Mouse (Mus musculus) midbrain, embryonic 14.5 days (tissue): ENCODE measurements around the gene Kif26b. TPM values are rescaled to one million over a fixed set of nuclear protein-coding genes. Genes with fewer than 3 reads are reported as not detected.

Source experiments
- ATAC-seq: fragments of 200-750 bp; cut with Nextera tagmentation; 2 replicates; pipeline ENCODE4 v1.8.0; 2017; ENCODE audit warnings: moderate number of reproducible peaks, moderate library complexity; ENCODE audit not compliant: low FRiP score, low TSS enrichment
- DNase-seq: peaks from one replicate; pipeline ENCODE4 v3.0.0-alpha.2; 2015
- H3K27ac ChIP-seq: fragments of 300-500 bp; sonication (generic); replicated peaks from 2 replicates; pipeline ENCODE4 v1.5.1; 2014; ENCODE audit warnings: mild to moderate bottlenecking, low read depth, low read length, moderate library complexity
- H3K27me3 ChIP-seq: fragments of 300-500 bp; sonication (generic); 2 replicates; pipeline ENCODE4 v1.6.1; 2014; ENCODE audit warnings: low read length, control low read depth, mixed read lengths; ENCODE audit not compliant: control insufficient read depth, insufficient read depth
- H3K36me3 ChIP-seq: fragments of 300-500 bp; sonication (generic); 2 replicates; pipeline ENCODE4 v1.6.1; 2014; ENCODE audit warnings: low read length, control low read depth; ENCODE audit not compliant: control insufficient read depth, insufficient read depth
- H3K4me1 ChIP-seq: fragments of 300-500 bp; sonication (generic); 2 replicates; pipeline ENCODE4 v1.6.1; 2014; ENCODE audit warnings: mild to moderate bottlenecking, antibody characterized with exemption, low read length, control low read depth; ENCODE audit not compliant: control insufficient read depth, insufficient read depth
- H3K4me2 ChIP-seq: fragments of 300-500 bp; sonication (generic); 2 replicates; pipeline ENCODE4 v1.6.1; 2014; ENCODE audit warnings: mild to moderate bottlenecking, low read length, moderate library complexity
- H3K4me3 ChIP-seq: fragments of 300-500 bp; sonication (generic); replicated peaks from 2 replicates; pipeline ENCODE4 v1.5.1; 2014; ENCODE audit warnings: low read depth, low read length
- H3K9ac ChIP-seq: fragments of 300-500 bp; sonication (generic); replicated peaks from 2 replicates; pipeline ENCODE4 v1.6.1; 2014; ENCODE audit warnings: mild to moderate bottlenecking, low read length, moderate library complexity
- H3K9me3 ChIP-seq: fragments of 300-500 bp; sonication (generic); 2 replicates; pipeline ENCODE4 v1.6.1; 2016; ENCODE audit warnings: low read length, control low read depth, mixed read lengths; ENCODE audit not compliant: control insufficient read depth
- WGBS: fragments of 180-500 bp; shearing (Covaris S2); extraction: QIAGEN DNeasy Blood & Tissue Kit; methylation state at CpG from one replicate; pipeline ENCODE4 v1.1.7; 2014; 5-methylcytosine and 5-hydroxymethylcytosine counted together
- polyA plus RNA-seq: library from polyadenylated mRNA; unstranded; fragments of >200 nt; fragmentation: Nextera tagmentation; extraction: Ambion mirVana; gene quantifications from 2 replicates; pipeline ENCODE4 v1.2.1, GENCODE M21; 2014

The Kif26b gene
- polyA plus RNA-seq, 1 experiment from 2014 or later: 12.8 TPM

DNA sequence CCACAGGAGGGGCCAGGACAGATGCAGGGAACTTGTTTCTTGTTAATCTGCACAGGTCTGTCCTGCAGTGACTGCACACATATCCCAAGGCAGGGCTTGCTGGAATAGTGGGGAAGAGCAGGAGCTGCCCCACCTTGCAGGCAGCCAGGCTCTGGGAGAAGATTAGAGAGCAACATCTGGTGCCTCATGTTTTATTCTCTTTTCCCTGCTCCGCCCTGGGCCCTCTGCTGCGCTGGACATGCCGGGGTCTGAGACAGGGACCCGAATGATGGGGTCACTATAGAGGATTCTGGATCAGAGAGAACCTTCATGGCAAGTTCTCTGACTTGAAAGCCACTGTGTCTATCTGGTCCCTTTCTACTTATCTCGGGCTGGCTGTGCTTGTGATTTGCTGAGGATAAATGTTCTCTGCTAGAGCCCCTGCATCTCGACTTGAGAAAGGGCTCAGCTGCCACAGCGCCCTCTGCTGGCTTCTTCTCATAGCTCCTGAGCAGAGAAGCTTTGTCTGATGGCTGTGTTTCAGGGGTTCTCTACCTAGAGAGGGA is 431.2 kb downstream of the Kif26b start:
- H3K4me1 ChIP-seq: no peaks in the 10 kb centered on the region
- 26% methylated on average over 7 of the region's 7 CpGs for WGBS
- ATAC-seq: peak; percentile 66; the same call in 1 of the 2 replicates
- no peak overlapping the region for H3K4me3 ChIP-seq
- no peak overlapping the region for H3K9ac ChIP-seq
- H3K4me2 ChIP-seq: peak overlapping the region; percentile 13; the same call in 1 of the 2 replicates
- H3K36me3 ChIP-seq: no peaks in the 10 kb centered on the region
- peak; percentile 96 for DNase-seq
- no peaks in the 10 kb centered on the region for H3K9me3 ChIP-seq
- peak overlapping the region; percentile 22 for H3K27ac ChIP-seq
- H3K27me3 ChIP-seq: no peaks in the 10 kb centered on the region

GRCm38 (mm10) chr1:178961661-178962060 is 432.7 kb downstream of the Kif26b start:
- no peak overlapping the region for H3K4me2 ChIP-seq
- H3K36me3 ChIP-seq: no peaks in the 10 kb centered on the region
- H3K4me1 ChIP-seq: no peaks in the 10 kb centered on the region
- H3K9me3 ChIP-seq: no peaks in the 10 kb centered on the region
- H3K9ac ChIP-seq: no peak overlapping the region
- no peak overlapping the region for H3K4me3 ChIP-seq
- H3K27me3 ChIP-seq: no peaks in the 10 kb centered on the region
- DNase-seq (no peak), ATAC-seq (no peak)
- 78% methylated on average over 9 of the region's 9 CpGs for WGBS
- no peak overlapping the region for H3K27ac ChIP-seq

DNA sequence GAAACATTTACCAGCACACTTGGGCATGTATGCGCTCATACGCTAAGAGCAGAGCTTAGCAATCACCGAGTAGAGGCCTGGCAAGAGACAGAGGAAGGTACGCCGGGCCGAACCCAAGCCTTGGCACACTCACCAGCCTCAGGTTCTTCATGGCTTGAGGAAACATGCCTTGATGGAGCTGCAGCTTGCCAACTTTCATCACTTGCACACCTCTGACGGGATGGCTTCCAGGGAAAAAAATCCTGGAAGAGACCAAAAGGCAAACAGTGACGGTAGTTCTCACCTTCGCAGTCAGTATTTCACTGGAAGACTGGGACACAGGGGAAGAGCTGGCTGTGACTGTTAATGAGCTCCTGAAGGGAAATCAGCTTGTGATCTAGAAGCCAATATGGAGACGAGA is 443.1 kb downstream of the Kif26b start:
- Histone ChIP-seq H3K27me3 (no peaks in the 10 kb centered on the region), H3K36me3 (no peaks in the 10 kb centered on the region), H3K4me1 (no peaks in the 10 kb centered on the region), H3K4me2 (no peak overlapping the region), H3K9me3 (no peaks in the 10 kb centered on the region), H3K9ac (no peak overlapping the region), H3K4me3 (no peak overlapping the region), H3K27ac (no peak overlapping the region)
- no peak for DNase-seq
- 91% methylated on average over 10 of the region's 10 CpGs for WGBS
- ATAC-seq: no peak

GRCm38 (mm10) chr1:178978617-178979245 is 449.8 kb downstream of the Kif26b start:
- no peaks in the 10 kb centered on the region for H3K9me3 ChIP-seq
- no peaks in the 10 kb centered on the region for H3K4me1 ChIP-seq
- no peaks in the 10 kb centered on the region for H3K27me3 ChIP-seq
- H3K36me3 ChIP-seq: no peaks in the 10 kb centered on the region
- H3K27ac ChIP-seq: no peak overlapping the region
- no peak for DNase-seq
- H3K9ac ChIP-seq: no peak overlapping the region
- ATAC-seq: no peak
- WGBS: 50% methylated on average over 8 of the region's 8 CpGs
- H3K4me2 ChIP-seq: no peak overlapping the region
- H3K4me3 ChIP-seq: no peak overlapping the region

- no peaks in the 10 kb centered on the region for H3K9me3 ChIP-seq
- H3K27me3 ChIP-seq: no peaks in the 10 kb centered on the region
- no peak overlapping the region for H3K4me3 ChIP-seq
- no peak overlapping the region for H3K27ac ChIP-seq
- H3K9ac ChIP-seq: no peak overlapping the region
- no peak for ATAC-seq
- no peak overlapping the region for H3K4me2 ChIP-seq
- H3K4me1 ChIP-seq: no peaks in the 10 kb centered on the region
- no peaks in the 10 kb centered on the region for H3K36me3 ChIP-seq
- DNase-seq: no peak
Measured at GRCm38 (mm10) chr1:178980185-178980584, 451.3 kb downstream of the Kif26b start.

GRCm38 (mm10) chr1:178981641-178982040 is 452.7 kb downstream of the Kif26b start:
- H3K4me1 ChIP-seq: no peaks in the 10 kb centered on the region
- no peak overlapping the region for H3K4me3 ChIP-seq
- no peak for ATAC-seq
- H3K36me3 ChIP-seq: no peaks in the 10 kb centered on the region
- H3K9me3 ChIP-seq: no peaks in the 10 kb centered on the region
- 70% methylated on average over 5 of the region's 5 CpGs for WGBS
- no peak overlapping the region for H3K9ac ChIP-seq
- no peak overlapping the region for H3K4me2 ChIP-seq
- no peak overlapping the region for H3K27ac ChIP-seq
- no peaks in the 10 kb centered on the region for H3K27me3 ChIP-seq
- no peak for DNase-seq

GRCm38 (mm10) chr1:178988176-178988575 is 459.3 kb downstream of the Kif26b start:
- H3K4me1 ChIP-seq: peaks cover 7% of the 10 kb centered on the region
- no peak overlapping the region for H3K4me3 ChIP-seq
- ATAC-seq (no peak), DNase-seq (no peak)
- H3K36me3 ChIP-seq: no peaks in the 10 kb centered on the region
- H3K4me2 ChIP-seq: no peak overlapping the region
- H3K27me3 ChIP-seq: no peaks in the 10 kb centered on the region
- 82% methylated on average over 1 of the region's 1 CpGs for WGBS
- no peak overlapping the region for H3K9ac ChIP-seq
- H3K27ac ChIP-seq: no peak overlapping the region
- no peaks in the 10 kb centered on the region for H3K9me3 ChIP-seq

Other genes starting within 250 kb of the Kif26b start
- 124 and 139 TPM in 2 replicates for gene Cox20, start 210.0 kb upstream of the Kif26b start, polyA plus RNA-seq
- gene Hnrnpu, start 191.3 kb upstream of the Kif26b start, polyA plus RNA-seq: 243 and 369 TPM in 2 replicates
- 4.9 and 7.7 TPM in 2 replicates for gene Efcab2, start 123.0 kb upstream of the Kif26b start, polyA plus RNA-seq